Mouse (Mus musculus) MEL (cell line): ENCODE data around the gene Mei1. TPM values are rescaled to one million over a fixed set of nuclear protein-coding genes. Genes with fewer than 3 reads are reported as not detected.

Source experiments
- DNase-seq: peaks from one replicate; pipeline ENCODE4 v3.0.0; 2011; ENCODE audit warnings: low read depth, low spot score
- H3K27ac ChIP-seq: 2 replicates; pipeline ENCODE4 v1.5.1; 2012; ENCODE audit warnings: low read depth, mild to moderate bottlenecking, control low read depth, low read length, moderate library complexity; ENCODE audit not compliant: control insufficient read depth
- H3K27me3 ChIP-seq, 2 experiments: fragments of 150-350 bp in 1 of 2; sonication (generic) in 1 of 2; 2 replicates each; pipeline ENCODE4 v1.6.1; 2012; ENCODE audit warnings: low read length in 2 of 2, mild to moderate bottlenecking in 2 of 2, improper control_type of control experiment in 1 of 2, moderate library complexity in 1 of 2; ENCODE audit not compliant: insufficient read depth in 2 of 2, control insufficient read depth in 1 of 2
- H3K36me3 ChIP-seq, 2 experiments: 2 replicates each; pipeline ENCODE4 v1.6.1; 2012 to 2014; ENCODE audit warnings: low read length in 2 of 2, improper control_type of control experiment in 1 of 2, inconsistent platforms in 1 of 2, mild to moderate bottlenecking in 1 of 2; ENCODE audit not compliant: insufficient read depth in 2 of 2, control insufficient read depth in 1 of 2
- H3K4me1 ChIP-seq, 2 experiments: fragments of 150-350 bp in 1 of 2; sonication (generic) in 1 of 2; 2 replicates each; pipeline ENCODE4 v1.6.1; 2012; ENCODE audit warnings: low read length in 2 of 2, improper control_type of control experiment in 1 of 2, mild to moderate bottlenecking in 1 of 2; ENCODE audit not compliant: insufficient read depth in 2 of 2, control insufficient read depth in 1 of 2
- H3K4me3 ChIP-seq, 2 experiments: fragments of 150-350 bp in 1 of 2; sonication (generic) in 1 of 2; 2 replicates each; pipeline ENCODE4 v1.5.1; 2012; ENCODE audit warnings: low read depth in 2 of 2, low read length in 2 of 2, mild to moderate bottlenecking in 2 of 2, moderate library complexity in 2 of 2, control low read depth in 1 of 2, improper control_type of control experiment in 1 of 2; ENCODE audit not compliant: control insufficient read depth in 1 of 2, insufficient read depth in 1 of 2
- H3K79me2 ChIP-seq: 2 replicates; pipeline ENCODE4 v1.6.1; 2012; ENCODE audit warnings: mild to moderate bottlenecking, low read length, moderate library complexity; ENCODE audit not compliant: control insufficient read depth, poor library complexity, insufficient read depth
- H3K9ac ChIP-seq: 2 replicates; pipeline ENCODE4 v1.6.1; 2012; ENCODE audit warnings: low read depth, mild to moderate bottlenecking, control low read depth, low read length, moderate library complexity; ENCODE audit not compliant: control insufficient read depth, poor library complexity, severe bottlenecking
- H3K9me3 ChIP-seq: fragments of 150-350 bp; sonication (generic); replicated peaks from 2 replicates; pipeline ENCODE4 v1.6.1; 2012; ENCODE audit warnings: mild to moderate bottlenecking, low read length, improper control_type of control experiment, moderate library complexity; ENCODE audit not compliant: insufficient read depth
- BHLHE40 ChIP-seq: IDR thresholded peaks from 2 replicates; pipeline ENCODE4 v1.6.1; 2012; ENCODE audit warnings: low read depth, mild to moderate bottlenecking, inconsistent platforms, low read length, improper control_type of control experiment, borderline replicate concordance
- CTCF ChIP-seq, 3 experiments: IDR thresholded peaks in 2 of 3; conservative IDR thresholded peaks in 1 of 3; 2 replicates each; pipeline ENCODE4 v1.5.1; 2011 to 2012; ENCODE audit warnings: low read length in 3 of 3, low read depth in 2 of 3, mild to moderate bottlenecking in 2 of 3, improper control_type of control experiment in 1 of 3, inconsistent platforms in 1 of 3, mixed read lengths in 1 of 3, moderate library complexity in 1 of 3; ENCODE audit not compliant: control insufficient read depth in 1 of 3, insufficient read depth in 1 of 3, poor library complexity in 1 of 3, severe bottlenecking in 1 of 3
- E2F4 ChIP-seq: IDR thresholded peaks from 2 replicates; pipeline ENCODE4 v1.6.1; 2011; ENCODE audit warnings: low read depth, low read length, improper control_type of control experiment, borderline replicate concordance
- ELF1 ChIP-seq: IDR thresholded peaks from 2 replicates; pipeline ENCODE4 v1.6.1; 2014; ENCODE audit warnings: low read depth, mild to moderate bottlenecking, inconsistent platforms, low read length, improper control_type of control experiment, moderate library complexity
- EP300 ChIP-seq, 2 experiments: IDR thresholded peaks; 2 replicates each; pipeline ENCODE4 v1.6.1; 2011; ENCODE audit warnings: improper control_type of control experiment in 2 of 2, low read length in 2 of 2, low read depth in 1 of 2, mild to moderate bottlenecking in 1 of 2
- ETS1 ChIP-seq: IDR thresholded peaks from 2 replicates; pipeline ENCODE4 v1.6.1; 2012; ENCODE audit warnings: low read depth, mild to moderate bottlenecking, inconsistent platforms, low read length, improper control_type of control experiment, moderate library complexity
- GATA1 ChIP-seq: IDR thresholded peaks from 2 replicates; pipeline ENCODE4 v1.6.1; 2011; ENCODE audit warnings: low read depth, low read length, improper control_type of control experiment
- HCFC1 ChIP-seq: IDR thresholded peaks from 2 replicates; pipeline ENCODE4 v1.6.1; 2012; ENCODE audit warnings: low read depth, mild to moderate bottlenecking, inconsistent platforms, low read length, improper control_type of control experiment, moderate library complexity
- JUND ChIP-seq: IDR thresholded peaks from 2 replicates; pipeline ENCODE4 v1.6.1; 2011; ENCODE audit warnings: low read depth, mild to moderate bottlenecking, improper control_type of control experiment, low read length
- KAT2A ChIP-seq: conservative IDR thresholded peaks from 2 replicates; pipeline ENCODE4 v1.6.1; 2012; ENCODE audit warnings: low read depth, low read length, improper control_type of control experiment, inconsistent platforms
- MAFK ChIP-seq: IDR thresholded peaks from 2 replicates; pipeline ENCODE4 v1.6.1; 2011; ENCODE audit warnings: low read depth, mild to moderate bottlenecking, low read length, improper control_type of control experiment, borderline replicate concordance
- MAX ChIP-seq: IDR thresholded peaks from 2 replicates; pipeline ENCODE4 v1.6.1; 2011; ENCODE audit warnings: low read length, improper control_type of control experiment
- MXI1 ChIP-seq: IDR thresholded peaks from 2 replicates; pipeline ENCODE4 v1.6.1; 2011; ENCODE audit warnings: mild to moderate bottlenecking, low read depth, low read length, improper control_type of control experiment
- MYB ChIP-seq: IDR thresholded peaks from 2 replicates; pipeline ENCODE4 v1.6.1; 2011; ENCODE audit warnings: mild to moderate bottlenecking, low read depth, low read length, improper control_type of control experiment
- MYC ChIP-seq: IDR thresholded peaks from 2 replicates; pipeline ENCODE4 v1.6.1; 2011; ENCODE audit warnings: low read depth, mild to moderate bottlenecking, low read length, improper control_type of control experiment, moderate library complexity
- NELFE ChIP-seq: IDR thresholded peaks from 2 replicates; pipeline ENCODE4 v1.6.1; 2011; ENCODE audit warnings: low read depth, low read length, improper control_type of control experiment
- POLR2A ChIP-seq, 2 experiments: IDR thresholded peaks; 2 replicates each; pipeline ENCODE4 v1.6.1; 2011 to 2012; ENCODE audit warnings: low read length in 2 of 2, mild to moderate bottlenecking in 2 of 2, control low read depth in 1 of 2, improper control_type of control experiment in 1 of 2, low read depth in 1 of 2, moderate library complexity in 1 of 2; ENCODE audit not compliant: control insufficient read depth in 1 of 2, insufficient read depth in 1 of 2, poor library complexity in 1 of 2
- POLR2AphosphoS2 ChIP-seq: IDR thresholded peaks from 2 replicates; pipeline ENCODE4 v1.6.1; 2011; ENCODE audit warnings: low read length, improper control_type of control experiment
- RAD21 ChIP-seq: IDR thresholded peaks from 2 replicates; pipeline ENCODE4 v1.6.1; 2011; ENCODE audit warnings: mild to moderate bottlenecking, low read depth, low read length, improper control_type of control experiment
- RCOR1 ChIP-seq: IDR thresholded peaks from 2 replicates; pipeline ENCODE4 v1.6.1; 2012; ENCODE audit warnings: low read depth, mild to moderate bottlenecking, inconsistent platforms, low read length, improper control_type of control experiment
- SIN3A ChIP-seq: IDR thresholded peaks from 2 replicates; pipeline ENCODE4 v1.6.1; 2012; ENCODE audit warnings: low read length, improper control_type of control experiment, inconsistent platforms
- TAL1 ChIP-seq: IDR thresholded peaks from 2 replicates; pipeline ENCODE4 v1.6.1; 2012; ENCODE audit warnings: mild to moderate bottlenecking, inconsistent platforms, low read length, moderate library complexity, mixed read lengths
- TCF12 ChIP-seq: IDR thresholded peaks from 2 replicates; pipeline ENCODE4 v1.6.1; 2014; ENCODE audit warnings: low read depth, mild to moderate bottlenecking, inconsistent platforms, low read length, improper control_type of control experiment, moderate library complexity
- UBTF ChIP-seq: IDR thresholded peaks from 2 replicates; pipeline ENCODE4 v1.6.1; 2012; ENCODE audit warnings: low read depth, mild to moderate bottlenecking, inconsistent platforms, low read length, improper control_type of control experiment, moderate library complexity, borderline replicate concordance; ENCODE audit not compliant: insufficient read depth
- USF2 ChIP-seq, 2 experiments: IDR thresholded peaks; 2 replicates each; pipeline ENCODE4 v1.6.1; 2011 to 2012; ENCODE audit warnings: improper control_type of control experiment in 2 of 2, low read length in 2 of 2, borderline replicate concordance in 1 of 2, inconsistent platforms in 1 of 2, low read depth in 1 of 2, mild to moderate bottlenecking in 1 of 2; ENCODE audit not compliant: insufficient read depth in 1 of 2
- ZC3H11A ChIP-seq: IDR thresholded peaks from 2 replicates; pipeline ENCODE4 v1.6.1; 2012; ENCODE audit warnings: low read depth, mild to moderate bottlenecking, inconsistent platforms, low read length, improper control_type of control experiment
- ZMIZ1 ChIP-seq: IDR thresholded peaks from 2 replicates; pipeline ENCODE4 v1.6.1; 2012; ENCODE audit warnings: low read depth, mild to moderate bottlenecking, inconsistent platforms, low read length, improper control_type of control experiment, moderate library complexity
- polyA plus RNA-seq, 2 experiments: library from polyadenylated mRNA; stranded (reverse) in 1 of 2; unstranded in 1 of 2; fragments of >175 nt in 1 of 2; fragments of >200 nt in 1 of 2; gene quantifications; 2 replicates each; pipeline versions ENCODE4 v1.2.1 to v1.2.4; 2012; ENCODE audit warnings: low replicate concordance in 2 of 2, low read depth in 1 of 2; ENCODE audit not compliant: insufficient read length in 2 of 2, insufficient read depth in 1 of 2, missing spikeins in 1 of 2
- total RNA-seq: library from RNA; depleted of rRNA; stranded (reverse); fragments of 300-350 nt; gene quantifications from 2 replicates; pipeline ENCODE4 v1.2.3, GENCODE M21; 2012

Mei1 gene
- total and polyA plus RNA-seq, 3 experiments = not detected

DNA sequence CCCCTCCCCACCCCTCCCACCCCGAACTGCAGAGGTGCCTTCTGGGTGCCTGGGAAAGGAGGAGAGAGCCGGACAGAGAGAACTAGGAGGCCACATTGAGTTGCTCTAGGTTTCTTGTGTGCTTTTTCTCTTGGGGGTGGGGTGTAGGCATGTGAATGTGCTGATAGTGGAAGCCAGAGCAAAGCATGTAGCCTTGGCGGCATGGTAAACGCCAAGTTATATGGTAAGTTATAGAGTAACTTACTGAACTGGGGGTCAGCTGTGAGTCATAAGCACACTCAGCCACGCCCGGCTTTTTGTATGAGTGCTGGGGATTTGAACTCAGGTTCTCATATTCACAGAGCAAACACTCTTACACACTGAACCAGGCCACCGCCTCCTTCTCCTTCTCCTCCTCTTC is 94.7 kb downstream of the Mei1 start:
- H3K9ac ChIP-seq = peak overlapping the region; percentile 22; the same call in 1 of the 2 replicates
- peak overlapping the region; percentile 45 for H3K27ac ChIP-seq
- peaks cover 19% of the 10 kb centered on the region for H3K79me2 ChIP-seq
- H3K4me3 ChIP-seq = no peak overlapping the region
- H3K36me3 ChIP-seq = peaks cover 0 to 14% of the 10 kb centered on the region in 2 experiments; a peak in 3 of 4 replicates
- no peaks in the 10 kb centered on the region for H3K27me3 ChIP-seq
- no peaks in the 10 kb centered on the region for H3K9me3 ChIP-seq
- 0 out of 2 replicates have a peak, but pooled peaks have one; percentile 8 for TF ChIP-seq MXI1
- no peak for TF ChIP-seq USF2 (IDR thresholded peaks at IDR 0.05; ENCODE audit: borderline replicate concordance in 1 of 2, insufficient read depth in 1 of 2, low read depth in 1 of 2, low read length in 2 of 2)
- 0 out of 2 replicates have a peak, but pooled peaks have one; percentile 25 for TF ChIP-seq GATA1
- no peak for TF ChIP-seq KAT2A
- no peak; the same call in 1 of the 2 replicates for TF ChIP-seq SIN3A
- TF ChIP-seq ELF1 = no peak
- no peak for TF ChIP-seq E2F4
- TF ChIP-seq RAD21 = no peak
- TF ChIP-seq POLR2AphosphoS2 = no peak
- no peak for TF ChIP-seq RCOR1
- H3K4me1 ChIP-seq = peaks cover 9 to 18% of the 10 kb centered on the region in 2 experiments
- peak; percentile 56 for DNase-seq

DNA sequence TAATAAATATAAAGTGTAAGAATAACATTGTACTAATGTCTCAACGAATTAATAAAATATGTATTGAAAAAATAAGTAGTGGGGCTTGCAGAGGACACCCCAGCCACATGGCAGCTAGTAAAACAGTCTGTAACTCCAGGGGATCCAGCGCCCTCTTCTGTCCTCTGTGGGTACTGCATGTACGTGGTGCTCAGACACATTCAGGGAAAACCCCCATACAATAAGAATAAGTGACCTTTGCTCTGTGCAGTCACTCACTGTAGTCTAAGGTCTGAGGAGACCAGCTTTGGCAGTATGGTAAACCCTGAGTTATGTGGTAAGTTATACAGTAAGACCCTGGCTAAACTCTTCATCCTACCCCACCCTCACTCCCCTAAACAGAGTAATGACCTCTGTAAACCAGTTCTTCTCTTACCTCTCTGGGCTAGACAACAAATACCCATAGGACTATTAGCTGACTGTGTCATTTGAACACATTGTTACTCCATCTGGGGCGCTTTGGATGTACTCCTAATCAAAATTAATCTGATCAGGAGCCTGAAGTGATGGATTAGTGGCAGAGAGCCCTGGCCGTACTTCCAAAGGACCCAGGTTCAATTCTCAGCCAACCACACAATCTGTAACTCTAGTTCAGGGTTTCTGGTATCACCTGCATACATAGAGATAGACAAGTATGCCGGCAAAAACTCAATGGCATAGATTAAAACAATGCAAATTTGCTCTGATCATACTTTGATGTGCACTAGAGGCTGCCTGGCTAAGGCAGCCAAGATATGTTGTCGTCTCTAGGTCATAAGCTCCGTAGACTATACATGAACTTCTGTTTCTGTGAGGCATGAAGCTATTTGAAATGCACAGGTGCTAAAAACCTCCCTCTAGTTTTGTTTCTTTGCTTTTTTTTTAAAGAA is 95.8 kb downstream of the Mei1 start:
- Histone ChIP-seq H3K36me3 (peaks cover 1 to 14% of the 10 kb centered on the region in 2 experiments), H3K27me3 (no peaks in the 10 kb centered on the region), H3K4me1 (peaks cover 9 to 18% of the 10 kb centered on the region in 2 experiments), H3K9me3 (no peaks in the 10 kb centered on the region), H3K79me2 (peaks cover 19% of the 10 kb centered on the region), H3K4me3 (no peak overlapping the region), H3K27ac (no peak overlapping the region), H3K9ac (no peak overlapping the region)
- DNase-seq = peak; percentile 82
- TF ChIP-seq USF2 (IDR thresholded peaks at IDR 0.05; ENCODE audit: borderline replicate concordance in 1 of 2, insufficient read depth in 1 of 2, low read depth in 1 of 2, low read length in 2 of 2) = no peak
- 0 out of 2 replicates have a peak, but pooled peaks have one; percentile 6 for TF ChIP-seq BHLHE40
- no peak for TF ChIP-seq ETS1
- peak; percentile 96 for TF ChIP-seq MYC
- no peak for TF ChIP-seq E2F4
- peak; percentile 65 for TF ChIP-seq RAD21
- no peak for TF ChIP-seq TAL1
- TF ChIP-seq CTCF (IDR thresholded peaks at IDR 0.05 in 2 of 3, conservative IDR thresholded peaks at IDR 0.05 in 1 of 3; ENCODE audit: control insufficient read depth in 1 of 3, insufficient read depth in 1 of 3, low read depth in 2 of 3, low read length in 3 of 3, poor library complexity in 1 of 3, severe bottlenecking in 1 of 3) = peak; percentile 80 to 97 (median 82)
- TF ChIP-seq MAFK = no peak
- no peak for TF ChIP-seq RCOR1
- TF ChIP-seq MAX = peak; percentile 48; the same call in 1 of the 2 replicates
- no peak for TF ChIP-seq TCF12
- peak; percentile 49 for TF ChIP-seq ZC3H11A
- no peak for TF ChIP-seq POLR2A (IDR thresholded peaks at IDR 0.05; ENCODE audit: control insufficient read depth in 1 of 2, insufficient read depth in 1 of 2, low read depth in 1 of 2, low read length in 2 of 2, poor library complexity in 1 of 2)
- TF ChIP-seq ZMIZ1 = no peak
- no peak for TF ChIP-seq POLR2AphosphoS2
- TF ChIP-seq GATA1 = no peak
- TF ChIP-seq JUND = no peak
- no peak for TF ChIP-seq EP300 (IDR thresholded peaks at IDR 0.05; ENCODE audit: low read depth in 1 of 2, low read length in 2 of 2)
- TF ChIP-seq HCFC1 = no peak
- no peak for TF ChIP-seq KAT2A
- peak; percentile 74 for TF ChIP-seq MXI1
- TF ChIP-seq UBTF = no peak
- no peak for TF ChIP-seq MYB
- TF ChIP-seq NELFE = no peak
